Mouse (Mus musculus) ES-E14 (cell line): ENCODE measurements at regions not wholly inside any gene's neighbourhood (a gene's known extent, or its start where the extent isn't known, plus 50 kb on each side); places are given as distances from the start of the nearest gene placed in this dataset.

Experiments
- DNase-seq: peaks from one replicate; pipeline ENCODE4 v3.0.0-alpha.2; 2013; ENCODE audit warnings: low read depth, low spot score
- H3K27ac ChIP-seq: 2 replicates; pipeline ENCODE4 v1.5.1; 2012; ENCODE audit warnings: low read depth, mild to moderate bottlenecking, low read length, moderate library complexity, mixed read lengths; ENCODE audit not compliant: poor library complexity, insufficient read depth, severe bottlenecking
- H3K36me3 ChIP-seq: 2 replicates; pipeline ENCODE4 v1.6.1; 2012; ENCODE audit warnings: mild to moderate bottlenecking, low read length, moderate library complexity, mixed read lengths; ENCODE audit not compliant: control insufficient read depth, poor library complexity, insufficient read depth, severe bottlenecking
- H3K4me1 ChIP-seq, 2 experiments: fragments of 150-350 bp in 1 of 2; sonication (generic) in 1 of 2; 2 replicates each; pipeline ENCODE4 v1.6.1; 2012; ENCODE audit warnings: low read length in 2 of 2, mild to moderate bottlenecking in 1 of 2, mixed read lengths in 1 of 2; ENCODE audit not compliant: control insufficient read depth in 2 of 2, insufficient read depth in 2 of 2, poor library complexity in 1 of 2
- H3K4me3 ChIP-seq, 2 experiments: fragments of 150-350 bp in 1 of 2; sonication (generic) in 1 of 2; 2 replicates each; pipeline ENCODE4 v1.5.1; 2012; ENCODE audit warnings: low read length in 2 of 2, low read depth in 1 of 2, mild to moderate bottlenecking in 1 of 2, mixed read lengths in 1 of 2; ENCODE audit not compliant: insufficient read depth in 1 of 2, poor library complexity in 1 of 2, severe bottlenecking in 1 of 2
- H3K9ac ChIP-seq: 2 replicates; pipeline ENCODE4 v1.6.1; 2012; ENCODE audit warnings: low read depth, mild to moderate bottlenecking, low read length, mixed read lengths; ENCODE audit not compliant: poor library complexity, insufficient read depth, severe bottlenecking
- H3K9me3 ChIP-seq: fragments of 150-350 bp; sonication (generic); 2 replicates; pipeline ENCODE4 v1.6.1; 2012; ENCODE audit warnings: low read depth, mild to moderate bottlenecking, low read length; ENCODE audit not compliant: control insufficient read depth, insufficient read depth
- CHD2 ChIP-seq: IDR thresholded peaks from 2 replicates; pipeline ENCODE4 v1.6.1; 2014; ENCODE audit warnings: mild to moderate bottlenecking, low read depth, low read length, inconsistent platforms
- HCFC1 ChIP-seq: IDR thresholded peaks from 2 replicates; pipeline ENCODE4 v1.6.1; 2012; ENCODE audit warnings: low read length, inconsistent platforms, borderline replicate concordance; ENCODE audit not compliant: insufficient read depth
- MAFK ChIP-seq: IDR thresholded peaks from 2 replicates; pipeline ENCODE4 v1.6.1; 2014; ENCODE audit warnings: mild to moderate bottlenecking, low read depth, low read length, inconsistent platforms; ENCODE audit not compliant: insufficient read depth
- ZC3H11A ChIP-seq: IDR thresholded peaks from 2 replicates; pipeline ENCODE4 v1.6.1; 2012; ENCODE audit warnings: low read depth, mild to moderate bottlenecking, inconsistent platforms, low read length, borderline replicate concordance
- ZNF384 ChIP-seq: IDR thresholded peaks from 2 replicates; pipeline ENCODE4 v1.6.1; 2012; ENCODE audit warnings: low read depth, low read length, inconsistent platforms
- in situ Hi-C, 2 experiments: fragments of 600-800 bp; cut with MboI; formaldehyde crosslinking; loops; one replicate each; pipeline ENCODE4 v1.15.1; 2025; ENCODE audit warnings: low sequenced_read_pairs in 2 of 2, inconsistent platforms in 1 of 2; ENCODE audit not compliant: unreplicated experiment in 2 of 2

- Histone ChIP-seq H3K4me1 (peaks cover 3 to 14% of the 10 kb centered on the region in 2 experiments; a peak in 3 of 4 replicates), H3K36me3 (no peaks in the 10 kb centered on the region), H3K27ac (no peak overlapping the region), H3K9me3 (no peaks in the 10 kb centered on the region), H3K9ac (no peak overlapping the region), H3K4me3 (no peak overlapping the region)
- in situ Hi-C loops: no loop called here
- DNase-seq: no peak
- TF ChIP-seq MAFK (no peak), ZC3H11A (no peak), CHD2 (no peak), HCFC1 (no peak), ZNF384 (no peak)
Observed at GRCm38 (mm10) chr13:37476256-37477053, 131.4 kb downstream of the Ly86 start.

GRCm38 (mm10) chr13:37477342-37477741 is 132.3 kb downstream of the Ly86 start:
- in situ Hi-C loops: no loop called here
- no peak overlapping the region for H3K27ac ChIP-seq
- H3K4me3 ChIP-seq: peak overlapping the region in 1 of 2 experiments; percentile 67; a peak in 2 of 4 replicates
- no peak for DNase-seq
- H3K9ac ChIP-seq: no peak overlapping the region
- no peaks in the 10 kb centered on the region for H3K9me3 ChIP-seq
- H3K4me1 ChIP-seq: peaks cover 3 to 17% of the 10 kb centered on the region in 2 experiments; a peak in 3 of 4 replicates
- no peak for TF ChIP-seq ZNF384
- TF ChIP-seq ZC3H11A: no peak
- TF ChIP-seq MAFK: no peak
- no peak for TF ChIP-seq CHD2
- TF ChIP-seq HCFC1: no peak
- no peaks in the 10 kb centered on the region for H3K36me3 ChIP-seq

- no peaks in the 10 kb centered on the region for H3K9me3 ChIP-seq
- in situ Hi-C loops: no loop called here
- DNase-seq: no peak
- no peak overlapping the region for H3K9ac ChIP-seq
- TF ChIP-seq ZNF384 (no peak), MAFK (no peak), ZC3H11A (no peak), CHD2 (no peak), HCFC1 (no peak)
- H3K4me3 ChIP-seq: peak overlapping the region in 1 of 2 experiments; percentile 67; a peak in 2 of 4 replicates
- no peaks in the 10 kb centered on the region for H3K36me3 ChIP-seq
- peaks cover 5 to 18% of the 10 kb centered on the region in 2 experiments; a peak in 3 of 4 replicates for H3K4me1 ChIP-seq
- H3K27ac ChIP-seq: no peak overlapping the region
Observed at GRCm38 (mm10) chr13:37477749-37478548, 132.9 kb downstream of the Ly86 start.

- Histone ChIP-seq H3K4me1 (peaks cover 7 to 28% of the 10 kb centered on the region in 2 experiments; a peak in 3 of 4 replicates), H3K4me3 (no peak overlapping the region), H3K9me3 (no peaks in the 10 kb centered on the region), H3K27ac (no peak overlapping the region), H3K36me3 (no peaks in the 10 kb centered on the region), H3K9ac (no peak overlapping the region)
- in situ Hi-C loops: no loop called here
- TF ChIP-seq CHD2 (no peak), ZC3H11A (no peak), HCFC1 (no peak), MAFK (no peak), ZNF384 (no peak)
- no peak for DNase-seq
Observed at GRCm38 (mm10) chr13:37479182-37479691, 134.2 kb downstream of the Ly86 start.
